Mouse (Mus musculus): ENCODE results near the gene Olfr573-ps1. TPM values are rescaled to one million over a fixed set of nuclear protein-coding genes. Genes with fewer than 3 reads are reported as not detected.

The Olfr573-ps1 gene
- polyA plus RNA-seq (2012; rRNA removed): not detected in 2 replicates

- TF ChIP-seq CTCF (IDR thresholded peaks at IDR 0.05; ENCODE audit: borderline replicate concordance, extremely low read depth, insufficient read depth, insufficient read length) (no peak), POLR2A (IDR thresholded peaks at IDR 0.05; ENCODE audit: borderline replicate concordance, extremely low read depth, insufficient read depth, insufficient read length, poor library complexity, severe bottlenecking) (no peak)
- DNase-seq (ENCODE audit: low read depth): no peak
Observed at GRCm38 (mm10) chr7:102942475-102942874, at the start of gene Olfr573-ps1. Olfr573-ps1 (minus strand) TSS chr7:102942575.

GRCm38 (mm10) chr7:102989224-102989623 lies 46.8 kb upstream of the Olfr573-ps1 start, which contains the start of gene Olfr578:
Olfr578 (minus strand) TSS chr7:102989324.
- TF ChIP-seq CTCF (IDR thresholded peaks at IDR 0.05; ENCODE audit: borderline replicate concordance, extremely low read depth, insufficient read depth, insufficient read length): no peak
- TF ChIP-seq POLR2A (IDR thresholded peaks at IDR 0.05; ENCODE audit: borderline replicate concordance, extremely low read depth, insufficient read depth, insufficient read length, poor library complexity, severe bottlenecking): no peak
- no peak for DNase-seq (ENCODE audit: low read depth)

GRCm38 (mm10) chr7:102975843-102976242 lies 33.5 kb upstream of the Olfr573-ps1 start, which contains the start of gene Olfr577:
Olfr577 (minus strand) TSS chr7:102975943.
- DNase-seq (ENCODE audit: low read depth): no peak
- TF ChIP-seq CTCF (IDR thresholded peaks at IDR 0.05; ENCODE audit: borderline replicate concordance, extremely low read depth, insufficient read depth, insufficient read length): no peak
- no peak for TF ChIP-seq POLR2A (IDR thresholded peaks at IDR 0.05; ENCODE audit: borderline replicate concordance, extremely low read depth, insufficient read depth, insufficient read length, poor library complexity, severe bottlenecking)

- TF ChIP-seq POLR2A (IDR thresholded peaks at IDR 0.05; ENCODE audit: borderline replicate concordance, extremely low read depth, insufficient read depth, insufficient read length, poor library complexity, severe bottlenecking) (no peak), CTCF (IDR thresholded peaks at IDR 0.05; ENCODE audit: borderline replicate concordance, extremely low read depth, insufficient read depth, insufficient read length) (no peak)
- DNase-seq (ENCODE audit: low read depth): no peak
Observed at GRCm38 (mm10) chr7:102974399-102974798, 32.0 kb upstream of the Olfr573-ps1 start.

- TF ChIP-seq POLR2A (IDR thresholded peaks at IDR 0.05; ENCODE audit: borderline replicate concordance, extremely low read depth, insufficient read depth, insufficient read length, poor library complexity, severe bottlenecking) (no peak), CTCF (IDR thresholded peaks at IDR 0.05; ENCODE audit: borderline replicate concordance, extremely low read depth, insufficient read depth, insufficient read length) (no peak)
- DNase-seq (ENCODE audit: low read depth): no peak
Observed at GRCm38 (mm10) chr7:102962360-102962759, 20.0 kb upstream of the Olfr573-ps1 start, which contains the start of gene Olfr576. Olfr576 (plus strand) TSS chr7:102962660.

- DNase-seq (ENCODE audit: low read depth): no peak
- TF ChIP-seq CTCF (IDR thresholded peaks at IDR 0.05; ENCODE audit: borderline replicate concordance, extremely low read depth, insufficient read depth, insufficient read length) (no peak), POLR2A (IDR thresholded peaks at IDR 0.05; ENCODE audit: borderline replicate concordance, extremely low read depth, insufficient read depth, insufficient read length, poor library complexity, severe bottlenecking) (no peak)
Observed at GRCm38 (mm10) chr7:102958593-102958992, 16.2 kb upstream of the Olfr573-ps1 start, which contains the start of gene Olfr575. Olfr575 (minus strand) TSS chr7:102958775.

- TF ChIP-seq POLR2A (IDR thresholded peaks at IDR 0.05; ENCODE audit: borderline replicate concordance, extremely low read depth, insufficient read depth, insufficient read length, poor library complexity, severe bottlenecking) (no peak), CTCF (IDR thresholded peaks at IDR 0.05; ENCODE audit: borderline replicate concordance, extremely low read depth, insufficient read depth, insufficient read length) (no peak)
Observed at GRCm38 (mm10) chr7:102958137-102958536, 15.8 kb upstream of the Olfr573-ps1 start.

GRCm38 (mm10) chr7:102950732-102951131 lies 8.4 kb upstream of the Olfr573-ps1 start:
- TF ChIP-seq POLR2A (IDR thresholded peaks at IDR 0.05; ENCODE audit: borderline replicate concordance, extremely low read depth, insufficient read depth, insufficient read length, poor library complexity, severe bottlenecking) (no peak), CTCF (IDR thresholded peaks at IDR 0.05; ENCODE audit: borderline replicate concordance, extremely low read depth, insufficient read depth, insufficient read length) (no peak)
- DNase-seq (ENCODE audit: low read depth): no peak

More at GRCm38 (mm10) chr7:102958137-102958536, 15.8 kb upstream of the Olfr573-ps1 start:
- DNase-seq (ENCODE audit: low read depth): no peak

- no peak for DNase-seq (ENCODE audit: low read depth)
- TF ChIP-seq POLR2A (IDR thresholded peaks at IDR 0.05; ENCODE audit: borderline replicate concordance, extremely low read depth, insufficient read depth, insufficient read length, poor library complexity, severe bottlenecking): no peak
Observed at GRCm38 (mm10) chr7:102948167-102948566, 5.8 kb upstream of the Olfr573-ps1 start, which contains the start of gene Olfr574. Olfr574 (plus strand) TSS chr7:102948467.

GRCm38 (mm10) chr7:102943417-102943816 lies 1.0 kb upstream of the Olfr573-ps1 start:
- DNase-seq (ENCODE audit: low read depth): no peak
- TF ChIP-seq CTCF (IDR thresholded peaks at IDR 0.05; ENCODE audit: borderline replicate concordance, extremely low read depth, insufficient read depth, insufficient read length): no peak
- no peak for TF ChIP-seq POLR2A (IDR thresholded peaks at IDR 0.05; ENCODE audit: borderline replicate concordance, extremely low read depth, insufficient read depth, insufficient read length, poor library complexity, severe bottlenecking)

GRCm38 (mm10) chr7:102927105-102927504 lies 15.3 kb downstream of the Olfr573-ps1 start:
- DNase-seq (ENCODE audit: low read depth): no peak
- TF ChIP-seq CTCF (IDR thresholded peaks at IDR 0.05; ENCODE audit: borderline replicate concordance, extremely low read depth, insufficient read depth, insufficient read length): no peak
- TF ChIP-seq POLR2A (IDR thresholded peaks at IDR 0.05; ENCODE audit: borderline replicate concordance, extremely low read depth, insufficient read depth, insufficient read length, poor library complexity, severe bottlenecking): no peak

GRCm38 (mm10) chr7:102924109-102924508 lies 18.3 kb downstream of the Olfr573-ps1 start, which contains the start of gene Olfr572:
Olfr572 (plus strand) TSS chr7:102924409.
- DNase-seq (ENCODE audit: low read depth): no peak
- no peak for TF ChIP-seq POLR2A (IDR thresholded peaks at IDR 0.05; ENCODE audit: borderline replicate concordance, extremely low read depth, insufficient read depth, insufficient read length, poor library complexity, severe bottlenecking)
- TF ChIP-seq CTCF (IDR thresholded peaks at IDR 0.05; ENCODE audit: borderline replicate concordance, extremely low read depth, insufficient read depth, insufficient read length): no peak
